8 mouse cellular contexts compared by ENCODE assay signal in genomic region chr7:142967414-142967883, GRCm38 (mm10). TPM values are rescaled to one million over a fixed set of nuclear protein-coding genes. Genes with fewer than 3 reads are reported as not detected.
DNase-seq lines count a peak whose midpoint lies in the region; ATAC-seq and TF ChIP-seq lines count a peak whose summit lies in the region.

No protein-coding gene starts in this region.

- TF ChIP-seq POLR2A in limb, embryonic 14.5 days (IDR thresholded peaks at IDR 0.05; ENCODE audit: borderline replicate concordance, extremely low read depth, insufficient read depth, insufficient read length): no peak

- H3K27ac ChIP-seq in limb, embryonic 14.5 days (replicated peaks; ENCODE audit: low read depth, low read length): no peak overlapping the region
- no peak overlapping the region for H3K27ac ChIP-seq in midbrain, embryonic 15.5 days

- peak overlapping the region; percentile 44 for H3K9ac ChIP-seq in limb, embryonic 14.5 days (ENCODE audit: low read depth, low read length, severe bottlenecking)
- peak overlapping the region; percentile 28; the same call in 1 of the 2 replicates for H3K9ac ChIP-seq in midbrain, embryonic 15.5 days

- peaks cover 58% of the 10 kb centered on the region for H3K27me3 ChIP-seq in limb, embryonic 14.5 days (ENCODE audit: control insufficient read depth, insufficient read depth, low read length)
- H3K27me3 ChIP-seq in midbrain, embryonic 15.5 days (replicated peaks): peaks cover 70% of the 10 kb centered on the region

- H3K9me3 ChIP-seq in limb, embryonic 14.5 days (ENCODE audit: control insufficient read depth, low read length): no peaks in the 10 kb centered on the region
- no peaks in the 10 kb centered on the region for H3K9me3 ChIP-seq in midbrain, embryonic 15.5 days

- peak; percentile 20 for DNase-seq in right cerebral cortex, adult 18-20 months
- DNase-seq in right cerebral cortex, postnatal 14 days: no peak
- DNase-seq in embryo, embryonic 10.5 days (ENCODE audit: low spot score): peak; percentile 24
- DNase-seq in heart, postnatal 10 days: peak; percentile 12 to 27
- peak; percentile 14 for DNase-seq in limb, embryonic 14.5 days (ENCODE audit: low spot score)
- no peak for DNase-seq in c-Kit-positive CD71-positive TER-119-positive erythroid progenitor cells, embryonic 14.5 days (ENCODE audit: low spot score)

- H3K4me1 ChIP-seq in limb, embryonic 14.5 days (ENCODE audit: control insufficient read depth, insufficient read depth, low read length): peaks cover 10% of the 10 kb centered on the region
- peaks cover 26% of the 10 kb centered on the region for H3K4me1 ChIP-seq in midbrain, embryonic 15.5 days

- no peaks in the 10 kb centered on the region for H3K36me3 ChIP-seq in limb, embryonic 14.5 days (ENCODE audit: control insufficient read depth, insufficient read depth, low read length)
- H3K36me3 ChIP-seq in midbrain, embryonic 15.5 days (replicated peaks): no peaks in the 10 kb centered on the region

- 0 out of 2 replicates have a peak, but pooled peaks have one; percentile 7 for ATAC-seq in limb, embryonic 14.5 days (ENCODE audit: low FRiP score, low read depth)
- ATAC-seq in midbrain, embryonic 15.5 days (replicated peaks): peak; percentile 34; the same call in 1 of the 2 replicates
- no peak for ATAC-seq in monocyte, adult 5-6 weeks (replicated peaks; ENCODE audit: insufficient number of reproducible peaks, low FRiP score, low TSS enrichment, poor library complexity, severe bottlenecking)

- intact Hi-C loops in heart, postnatal 10 days (cut with DNase I): no loop called here

- peak overlapping the region; percentile 44 for H3K4me3 ChIP-seq in limb, embryonic 14.5 days (replicated peaks; ENCODE audit: low read length)
- H3K4me3 ChIP-seq in midbrain, embryonic 15.5 days: peak overlapping the region; percentile 44

- under 1% methylated on average over 29 of the region's 36 CpGs for WGBS in limb, embryonic 14.5 days
- 1% methylated on average over 36 of the region's 36 CpGs for WGBS in midbrain, embryonic 15.5 days

- peak overlapping the region; percentile 97 for H3K4me2 ChIP-seq in limb, embryonic 14.5 days (replicated peaks; ENCODE audit: low read depth, low read length, severe bottlenecking)
- H3K4me2 ChIP-seq in midbrain, embryonic 15.5 days: peak overlapping the region; percentile 91

RNA-seq across cellular contexts. Expression of gene Ascl2, which starts 1.6 kb away (rescaled TPM):
- not detected for total RNA-seq in heart, postnatal 10 days (2021)
- 1.9 and 3.5 TPM in 2 replicates for polyA plus RNA-seq in limb, embryonic 14.5 days (2012; rRNA removed)
- polyA plus RNA-seq in limb, embryonic 14.5 days (2014; fragmentation: Nextera tagmentation; extraction: Ambion mirVana): 1.1 and 1.5 TPM in 2 replicates
- polyA plus RNA-seq in midbrain, embryonic 15.5 days (2015; fragmentation: Nextera tagmentation; extraction: Ambion mirVana): 0.20 and 0.58 TPM in 2 replicates
- 1.6 TPM in 1 of 3 replicates, not detected in the others for total RNA-seq in monocyte, adult 5-6 weeks (2017)

RNA-seq across cellular contexts. Expression of gene Th, which starts 36.5 kb away (rescaled TPM):
- total RNA-seq in heart, postnatal 10 days (2021): not detected
- 0.18 and 0.26 TPM in 2 replicates for polyA plus RNA-seq in limb, embryonic 14.5 days (2012; rRNA removed)
- 0.14 and 0.40 TPM in 2 replicates for polyA plus RNA-seq in limb, embryonic 14.5 days (2014; fragmentation: Nextera tagmentation; extraction: Ambion mirVana)
- polyA plus RNA-seq in midbrain, embryonic 15.5 days (2015; fragmentation: Nextera tagmentation; extraction: Ambion mirVana): 34.3 and 35.5 TPM in 2 replicates
- not detected in 3 replicates for total RNA-seq in monocyte, adult 5-6 weeks (2017)

RNA-seq across cellular contexts. Expression of gene Tspan32, which starts 37.4 kb away (rescaled TPM):
- total RNA-seq in heart, postnatal 10 days (2021): 1 to 10 TPM in 1 of 2 experiments, under 1 TPM in 1; 0.81 to 1.2 TPM
- 5.1 and 5.5 TPM in 2 replicates for polyA plus RNA-seq in limb, embryonic 14.5 days (2012; rRNA removed)
- polyA plus RNA-seq in limb, embryonic 14.5 days (2014; fragmentation: Nextera tagmentation; extraction: Ambion mirVana): 6.0 and 7.3 TPM in 2 replicates
- 0.66 and 0.97 TPM in 2 replicates for polyA plus RNA-seq in midbrain, embryonic 15.5 days (2015; fragmentation: Nextera tagmentation; extraction: Ambion mirVana)
- 47.6 to 98.9 TPM (median 75.2 TPM) in 3 replicates for total RNA-seq in monocyte, adult 5-6 weeks (2017)

Comparison
In these comparisons a context has a peak if more than half of its experiments do, and no peak if none do; other contexts are left out.
1. DNase-seq: peak in right cerebral cortex, adult 18-20 months (single experiment), embryo, embryonic 10.5 days (single experiment), heart, postnatal 10 days (2 of 2) and limb, embryonic 14.5 days (single experiment); none in right cerebral cortex, postnatal 14 days (single experiment) and c-Kit-positive CD71-positive TER-119-positive erythroid progenitor cells, embryonic 14.5 days (single experiment).
2. RNA of gene Tspan32, which starts 37.4 kb away (total RNA-seq): 47.6 to 98.9 TPM in monocyte, adult 5-6 weeks; 0.81 to 1.2 TPM in heart, postnatal 10 days; every median in the first group is over 10 times any median in the second.